Mouse (Mus musculus) CH12.LX (cell line): ENCODE results near the gene Serpina12. TPM values are rescaled to one million over a fixed set of nuclear protein-coding genes. Genes with fewer than 3 reads are reported as not detected.

Experiments used
- DNase-seq: peaks from one replicate; pipeline ENCODE4 v3.0.0-alpha.2; 2013; ENCODE audit errors: extremely low read depth
- H3K27ac ChIP-seq: 2 replicates; pipeline ENCODE4 v1.5.1; 2012; ENCODE audit warnings: low read depth, mild to moderate bottlenecking, control low read depth, moderate library complexity; ENCODE audit not compliant: insufficient read depth
- H3K27me3 ChIP-seq: replicated peaks from 2 replicates; pipeline ENCODE3; 2012; ENCODE audit warnings: inconsistent platforms
- H3K36me3 ChIP-seq, 2 experiments: replicated peaks in 1 of 2; 2 replicates each; pipeline versions ENCODE3 to v1.6.1; 2012; ENCODE audit warnings: inconsistent platforms in 1 of 2, low read length in 1 of 2, mild to moderate bottlenecking in 1 of 2, mixed read lengths in 1 of 2, moderate library complexity in 1 of 2; ENCODE audit not compliant: control insufficient read depth in 1 of 2, insufficient read depth in 1 of 2
- H3K4me1 ChIP-seq, 2 experiments: 2 replicates each; pipeline ENCODE4 v1.6.1; 2012; ENCODE audit warnings: inconsistent platforms in 1 of 2, moderate library complexity in 1 of 2; ENCODE audit not compliant: insufficient read depth in 2 of 2, control insufficient read depth in 1 of 2
- H3K4me2 ChIP-seq: 2 replicates; pipeline ENCODE4 v1.6.1; 2012; ENCODE audit warnings: low read depth, mild to moderate bottlenecking, control low read depth; ENCODE audit not compliant: poor library complexity, insufficient read depth, severe bottlenecking
- H3K4me3 ChIP-seq, 3 experiments: fragments of 150-350 bp in 1 of 3; sonication (generic) in 1 of 3; replicated peaks in 1 of 3; 2 replicates each; pipeline versions ENCODE3 to v1.5.1; 2011 to 2012; ENCODE audit warnings: low read depth in 2 of 3, low read length in 2 of 3, mild to moderate bottlenecking in 2 of 3, moderate library complexity in 2 of 3, control low read depth in 1 of 3, improper control_type of control experiment in 1 of 3, inconsistent platforms in 1 of 3, mixed read lengths in 1 of 3; ENCODE audit not compliant: poor library complexity in 1 of 3
- H3K79me2 ChIP-seq: replicated peaks from 2 replicates; pipeline ENCODE4 v1.6.1; 2012; ENCODE audit warnings: mild to moderate bottlenecking, moderate library complexity; ENCODE audit not compliant: control insufficient read depth, poor library complexity, insufficient read depth, severe bottlenecking; ENCODE audit errors: extremely low read depth
- H3K9ac ChIP-seq: 2 replicates; pipeline ENCODE4 v1.6.1; 2012; ENCODE audit warnings: low read depth, mild to moderate bottlenecking, control low read depth, moderate library complexity; ENCODE audit not compliant: insufficient read depth
- H3K9me3 ChIP-seq: replicated peaks from 2 replicates; pipeline ENCODE3; 2012; ENCODE audit warnings: low read length, inconsistent platforms, mixed read lengths
- BHLHE40 ChIP-seq: IDR thresholded peaks from 2 replicates; pipeline ENCODE4 v1.6.1; 2011; ENCODE audit warnings: mild to moderate bottlenecking, low read depth, low read length, improper control_type of control experiment
- CHD1 ChIP-seq: IDR thresholded peaks from 2 replicates; pipeline ENCODE4 v1.6.1; 2012; ENCODE audit warnings: low read depth, low read length, improper control_type of control experiment, inconsistent platforms
- CHD2 ChIP-seq: IDR thresholded peaks from 2 replicates; pipeline ENCODE4 v1.6.1; 2011; ENCODE audit warnings: low read length, improper control_type of control experiment
- CTCF ChIP-seq, 2 experiments: IDR thresholded peaks in 1 of 2; conservative IDR thresholded peaks in 1 of 2; 2 replicates each; pipeline ENCODE4 v1.5.1; 2011 to 2012; ENCODE audit warnings: low read depth in 2 of 2, low read length in 2 of 2, improper control_type of control experiment in 1 of 2, inconsistent platforms in 1 of 2, mild to moderate bottlenecking in 1 of 2, moderate library complexity in 1 of 2
- EP300 ChIP-seq: IDR thresholded peaks from 2 replicates; pipeline ENCODE4 v1.6.1; 2011; ENCODE audit warnings: low read length, improper control_type of control experiment
- ETS1 ChIP-seq: conservative IDR thresholded peaks from 2 replicates; pipeline ENCODE4 v1.6.1; 2012; ENCODE audit warnings: low read depth, mild to moderate bottlenecking, inconsistent platforms, low read length, improper control_type of control experiment, moderate library complexity
- GABPA ChIP-seq: IDR thresholded peaks from 2 replicates; pipeline ENCODE4 v1.6.1; 2012; ENCODE audit warnings: low read depth, low read length, improper control_type of control experiment, inconsistent platforms; ENCODE audit not compliant: insufficient replicate concordance
- IRF4 ChIP-seq: IDR thresholded peaks from 2 replicates; pipeline ENCODE4 v1.6.1; 2014; ENCODE audit warnings: low read depth, mild to moderate bottlenecking, inconsistent platforms, low read length, improper control_type of control experiment
- JUN ChIP-seq: IDR thresholded peaks from 2 replicates; pipeline ENCODE4 v1.6.1; 2011; ENCODE audit warnings: low read depth, mild to moderate bottlenecking, low read length, improper control_type of control experiment, moderate library complexity; ENCODE audit not compliant: insufficient read depth
- JUND ChIP-seq: conservative IDR thresholded peaks from 2 replicates; pipeline ENCODE4 v1.6.1; 2011; ENCODE audit warnings: low read depth, low read length, improper control_type of control experiment
- KAT2A ChIP-seq: IDR thresholded peaks from 2 replicates; pipeline ENCODE4 v1.6.1; 2012; ENCODE audit warnings: low read length, improper control_type of control experiment, inconsistent platforms; ENCODE audit not compliant: insufficient replicate concordance
- MAFK ChIP-seq: IDR thresholded peaks from 2 replicates; pipeline ENCODE4 v1.6.1; 2011; ENCODE audit warnings: low read length, improper control_type of control experiment; ENCODE audit not compliant: insufficient replicate concordance
- MAZ ChIP-seq: IDR thresholded peaks from 2 replicates; pipeline ENCODE4 v1.6.1; 2012; ENCODE audit warnings: low read depth, mild to moderate bottlenecking, inconsistent platforms, low read length, improper control_type of control experiment, moderate library complexity
- MEF2A ChIP-seq: IDR thresholded peaks from 2 replicates; pipeline ENCODE4 v1.6.1; 2014; ENCODE audit warnings: low read depth, mild to moderate bottlenecking, inconsistent platforms, low read length, improper control_type of control experiment, borderline replicate concordance
- MYC ChIP-seq: IDR thresholded peaks from 2 replicates; pipeline ENCODE4 v1.6.1; 2011; ENCODE audit warnings: low read depth, mild to moderate bottlenecking, improper control_type of control experiment, low read length
- NELFE ChIP-seq: IDR thresholded peaks from 2 replicates; pipeline ENCODE4 v1.6.1; 2011; ENCODE audit warnings: low read depth, low read length, improper control_type of control experiment
- POLR2A ChIP-seq: IDR thresholded peaks from 2 replicates; pipeline ENCODE4 v1.6.1; 2011; ENCODE audit warnings: low read depth, mild to moderate bottlenecking, improper control_type of control experiment, low read length
- POLR2AphosphoS2 ChIP-seq: IDR thresholded peaks from 2 replicates; pipeline ENCODE4 v1.6.1; 2011; ENCODE audit warnings: low read depth, low read length, improper control_type of control experiment
- RCOR1 ChIP-seq: conservative IDR thresholded peaks from 2 replicates; pipeline ENCODE4 v1.6.1; 2012; ENCODE audit warnings: low read depth, mild to moderate bottlenecking, inconsistent platforms, low read length, improper control_type of control experiment
- SIN3A ChIP-seq: IDR thresholded peaks from 2 replicates; pipeline ENCODE4 v1.6.1; 2012; ENCODE audit warnings: low read length, improper control_type of control experiment, inconsistent platforms
- TBP ChIP-seq: conservative IDR thresholded peaks from 2 replicates; pipeline ENCODE4 v1.6.1; 2011; ENCODE audit warnings: low read depth, low read length, improper control_type of control experiment
- USF1 ChIP-seq: IDR thresholded peaks from 2 replicates; pipeline ENCODE4 v1.6.1; 2014; ENCODE audit warnings: low read depth, mild to moderate bottlenecking, inconsistent platforms, low read length, improper control_type of control experiment
- ZC3H11A ChIP-seq: IDR thresholded peaks from 2 replicates; pipeline ENCODE4 v1.6.1; 2012; ENCODE audit warnings: low read depth, mild to moderate bottlenecking, inconsistent platforms, low read length, improper control_type of control experiment
- ZMIZ1 ChIP-seq: IDR thresholded peaks from 2 replicates; pipeline ENCODE4 v1.6.1; 2012; ENCODE audit warnings: low read depth, mild to moderate bottlenecking, inconsistent platforms, low read length, improper control_type of control experiment
- ZNF384 ChIP-seq: IDR thresholded peaks from 2 replicates; pipeline ENCODE4 v1.6.1; 2012; ENCODE audit warnings: low read depth, low read length, improper control_type of control experiment, inconsistent platforms
- dilution Hi-C: fragments of 300-500 bp; cut with MboI; formaldehyde crosslinking; loops from 2 replicates; pipeline ENCODE4 v1.14.3; 2020; ENCODE audit warnings: low sequenced_read_pairs; ENCODE audit not compliant: extremely low pct_unique_long_range_greater_than_20kb, extremely low pct_ligation_motif_present
- in situ Hi-C: fragments of 300-500 bp; cut with MboI; formaldehyde crosslinking; loops from 3 replicates; pipeline ENCODE4 v1.14.3; 2019; ENCODE audit warnings: low sequenced_read_pairs, low pct_ligation_motif_present, low pct_unique_long_range_greater_than_20kb, mixed read lengths
- polyA plus RNA-seq: library from polyadenylated mRNA; unstranded; fragments of >175 nt; gene quantifications from 2 replicates; pipeline ENCODE4 v1.2.1, GENCODE M21; 2012; ENCODE audit warnings: low read depth; ENCODE audit not compliant: insufficient read length
- total RNA-seq, 2 experiments: library from RNA; depleted of rRNA; stranded (reverse); fragments of 300-350 nt in 1 of 2; fragments of >200 nt in 1 of 2; gene quantifications; 2 replicates each; pipeline ENCODE4 v1.2.3; 2012 to 2014

Gene Serpina12
- total and polyA plus RNA-seq, 3 experiments = 0.09 TPM; not detected in 2

- dilution Hi-C loops (no loop called here), in situ Hi-C loops (no loop called here)
- no peak for TF ChIP-seq MAFK
- TF ChIP-seq IRF4 = no peak
- TF ChIP-seq ETS1 = no peak
- no peak for TF ChIP-seq CTCF (conservative IDR thresholded peaks at IDR 0.05 in 1 of 2, IDR thresholded peaks at IDR 0.05 in 1 of 2; ENCODE audit: low read depth in 2 of 2, low read length in 2 of 2)
- no peak for TF ChIP-seq ZMIZ1
- TF ChIP-seq POLR2A = no peak
- no peak for TF ChIP-seq USF1
- TF ChIP-seq JUN = no peak
- TF ChIP-seq TBP = no peak
- TF ChIP-seq NELFE = no peak
- TF ChIP-seq MEF2A = no peak
- TF ChIP-seq CHD2 = no peak
- no peak for TF ChIP-seq JUND
- TF ChIP-seq RCOR1 = no peak
- no peak for TF ChIP-seq CHD1
- no peaks in the 10 kb centered on the region for H3K36me3 ChIP-seq
- H3K27ac ChIP-seq = no peak overlapping the region
- DNase-seq = no peak
- H3K4me2 ChIP-seq = no peak overlapping the region
- no peak overlapping the region for H3K9ac ChIP-seq
- H3K27me3 ChIP-seq = peaks cover 70% of the 10 kb centered on the region
- H3K9me3 ChIP-seq = no peaks in the 10 kb centered on the region
- H3K4me3 ChIP-seq = no peak overlapping the region
- H3K79me2 ChIP-seq = no peaks in the 10 kb centered on the region
- no peaks in the 10 kb centered on the region for H3K4me1 ChIP-seq
These were observed 45.9 kb upstream of the Serpina12 start for GRCm38 (mm10) chr12:104090119-104090518.

- Histone ChIP-seq H3K4me2 (no peak overlapping the region), H3K9me3 (no peaks in the 10 kb centered on the region), H3K27me3 (peaks cover 67% of the 10 kb centered on the region), H3K36me3 (no peaks in the 10 kb centered on the region), H3K4me1 (peaks cover 0 to 9% of the 10 kb centered on the region in 2 experiments; a peak in 2 of 4 replicates), H3K27ac (no peak overlapping the region)
- in situ Hi-C loops = no loop called here
- TF ChIP-seq POLR2A (no peak), GABPA (no peak), MEF2A (no peak), ZNF384 (no peak), MYC (no peak), TBP (no peak), USF1 (no peak), EP300 (no peak), CTCF (conservative IDR thresholded peaks at IDR 0.05 in 1 of 2, IDR thresholded peaks at IDR 0.05 in 1 of 2; ENCODE audit: low read depth in 2 of 2, low read length in 2 of 2) (no peak), BHLHE40 (no peak), KAT2A (no peak), CHD2 (no peak), ZC3H11A (no peak), SIN3A (no peak), POLR2AphosphoS2 (no peak), RCOR1 (no peak), MAZ (no peak), MAFK (no peak)
- TF ChIP-seq, all 38 proteins: peak for 0
- dilution Hi-C loops = no loop called here
- no peak for DNase-seq
- Histone ChIP-seq H3K4me3 (no peak overlapping the region), H3K9ac (no peak overlapping the region), H3K79me2 (no peaks in the 10 kb centered on the region)
These were observed 28.0 kb upstream of the Serpina12 start for GRCm38 (mm10) chr12:104072286-104072685.
